Mouse (Mus musculus): Measurements from ENCODE around the gene Phox2a.

Phox2a gene

GRCm38 (mm10) chr7:101837606-101838471 lies 19.7 kb downstream of the Phox2a start, which contains the start of gene Inppl1:
Inppl1 (minus strand) TSS chr7:101838229.
- WGBS, result 2% methylated on average over 64 of the region's 64 CpGs

- 83% methylated on average over 6 of the region's 6 CpGs for WGBS
Observed at GRCm38 (mm10) chr7:101844186-101844585, 26.1 kb downstream of the Phox2a start.

GRCm38 (mm10) chr7:101847934-101848333 lies 29.8 kb downstream of the Phox2a start:
- 94% methylated on average over 1 of the region's 1 CpGs for WGBS

DNA sequence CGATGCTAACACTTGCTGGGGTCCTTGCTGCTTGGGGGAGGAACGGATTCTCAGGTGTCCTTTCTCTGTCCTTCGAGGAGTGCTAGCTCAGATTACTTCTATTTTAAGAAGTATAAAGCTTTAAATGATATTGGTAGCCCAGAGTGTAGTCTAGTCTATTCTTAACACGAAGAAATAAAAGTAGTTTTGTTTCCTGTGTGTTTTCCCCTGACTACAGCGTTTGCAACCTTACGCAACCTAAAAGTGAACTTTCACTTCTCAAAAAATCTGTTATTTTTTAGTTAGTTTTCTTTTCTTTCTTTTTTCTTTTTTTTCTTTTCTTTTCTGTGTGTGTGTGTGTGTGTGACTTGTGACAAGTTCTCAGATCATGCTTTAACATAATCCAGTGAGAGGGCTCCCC lies 33.6 kb downstream of the Phox2a start:
- WGBS, result 80% methylated on average over 6 of the region's 6 CpGs

DNA sequence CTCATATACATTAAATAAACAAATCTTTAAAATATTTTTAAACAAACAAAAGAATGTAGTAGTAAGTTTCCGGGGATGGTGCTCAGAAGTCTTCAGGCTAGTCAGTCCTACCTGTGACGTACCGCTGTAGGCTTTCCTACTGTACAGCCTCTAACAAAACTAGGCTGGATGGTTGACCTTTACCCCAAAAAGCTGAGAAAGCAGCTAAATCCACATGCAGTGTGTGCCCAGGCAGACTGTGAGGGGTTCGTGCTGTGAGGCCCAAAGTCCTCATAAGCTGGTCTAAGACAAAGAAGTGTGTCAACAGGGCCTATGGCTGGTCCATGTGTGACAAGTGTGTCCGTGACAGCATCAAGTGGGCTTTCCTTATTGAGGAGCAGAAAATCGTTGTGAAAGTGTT lies 34.7 kb downstream of the Phox2a start:
- 90% methylated on average over 6 of the region's 6 CpGs for WGBS

- WGBS, result 75% methylated on average over 2 of the region's 2 CpGs
Observed at GRCm38 (mm10) chr7:101853816-101854215, 35.7 kb downstream of the Phox2a start.

GRCm38 (mm10) chr7:101857094-101857493 lies 39.0 kb downstream of the Phox2a start, which contains the start of gene Folr2:
Folr2 (minus strand) TSS chr7:101857194.
- WGBS, result 94% methylated on average over 4 of the region's 4 CpGs

- 73% methylated on average over 9 of the region's 9 CpGs for WGBS
Observed at GRCm38 (mm10) chr7:101858362-101858761, 40.2 kb downstream of the Phox2a start.

- WGBS, result 93% methylated on average over 3 of the region's 3 CpGs
Observed at GRCm38 (mm10) chr7:101862291-101862690, 44.2 kb downstream of the Phox2a start.

DNA sequence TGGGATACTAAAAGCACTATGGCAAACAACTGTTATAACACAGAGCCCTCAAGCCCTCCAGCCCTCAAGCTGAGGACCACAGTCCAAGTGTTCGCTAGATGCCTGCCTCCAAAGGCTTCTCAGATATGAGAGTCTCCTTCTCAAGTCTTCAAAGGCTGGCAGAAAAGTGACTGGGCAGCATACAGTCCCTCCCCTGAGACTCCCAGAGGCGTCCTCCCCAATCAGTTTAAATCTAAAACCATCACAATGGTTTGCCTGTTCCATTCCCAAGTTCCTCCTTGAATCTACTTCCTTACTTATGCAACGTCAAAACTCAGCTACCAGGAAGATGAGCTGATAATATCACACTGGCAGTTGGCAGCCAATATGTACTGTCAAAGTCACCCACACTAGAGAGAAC lies 45.3 kb downstream of the Phox2a start, which contains the start of gene Anapc15:
TSS of gene Anapc15 (plus strand) at position 301 of the 400 bp plus-strand sequence.
- WGBS, result 74% methylated on average over 3 of the region's 3 CpGs

GRCm38 (mm10) chr7:101866491-101867265 lies 48.6 kb downstream of the Phox2a start:
- 86% methylated on average over 11 of the region's 11 CpGs for WGBS

- 94% methylated on average over 4 of the region's 4 CpGs for WGBS
Observed at GRCm38 (mm10) chr7:101867482-101867881, 49.4 kb downstream of the Phox2a start.

DNA sequence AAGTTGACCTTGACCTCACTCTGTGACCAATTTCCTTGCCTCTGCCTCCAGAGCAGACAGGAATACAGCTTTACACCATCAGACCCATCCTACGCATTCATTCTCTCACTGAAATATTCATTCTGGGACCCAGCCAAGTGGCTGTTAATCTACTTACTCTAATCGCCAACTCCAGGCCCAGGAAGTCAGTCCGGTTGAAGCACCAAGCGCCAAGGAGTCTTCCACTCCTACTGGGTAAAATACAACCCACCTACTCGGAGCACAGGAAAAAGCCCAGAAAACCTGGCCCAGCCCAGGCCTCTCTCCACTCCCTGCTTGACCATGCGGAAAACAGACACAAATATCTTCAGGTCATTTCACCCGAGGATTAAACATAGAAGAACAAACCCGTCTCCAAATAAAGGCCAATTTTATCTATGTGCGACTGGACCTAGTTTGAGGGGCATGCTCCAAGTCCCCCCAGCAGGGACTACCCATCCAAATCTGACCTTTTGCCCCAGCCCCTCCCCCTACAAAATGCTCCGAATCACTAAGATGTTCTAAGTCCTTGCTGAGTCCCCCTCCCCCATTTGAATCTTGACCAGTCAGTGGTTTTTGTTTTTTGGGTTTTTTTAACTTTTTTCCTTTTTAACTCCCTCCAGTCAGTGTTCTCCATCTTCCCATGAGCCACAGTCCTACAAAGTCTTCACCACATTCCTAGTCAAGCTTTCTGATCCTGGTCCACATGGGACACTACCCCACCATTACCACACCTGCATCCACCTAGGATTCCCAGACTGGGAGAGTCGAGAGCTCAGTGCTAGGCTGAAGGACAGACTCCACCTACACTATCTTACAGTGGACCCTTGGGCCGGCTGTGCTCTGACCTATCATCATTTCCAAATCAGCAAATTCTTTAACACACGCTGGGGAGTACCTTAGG lies 50.4 kb downstream of the Phox2a start:
- 73% methylated on average over 13 of the region's 13 CpGs for WGBS

GRCm38 (mm10) chr7:101869163-101869500 lies 51.0 kb downstream of the Phox2a start:
- WGBS, result 73% methylated on average over 7 of the region's 7 CpGs

DNA sequence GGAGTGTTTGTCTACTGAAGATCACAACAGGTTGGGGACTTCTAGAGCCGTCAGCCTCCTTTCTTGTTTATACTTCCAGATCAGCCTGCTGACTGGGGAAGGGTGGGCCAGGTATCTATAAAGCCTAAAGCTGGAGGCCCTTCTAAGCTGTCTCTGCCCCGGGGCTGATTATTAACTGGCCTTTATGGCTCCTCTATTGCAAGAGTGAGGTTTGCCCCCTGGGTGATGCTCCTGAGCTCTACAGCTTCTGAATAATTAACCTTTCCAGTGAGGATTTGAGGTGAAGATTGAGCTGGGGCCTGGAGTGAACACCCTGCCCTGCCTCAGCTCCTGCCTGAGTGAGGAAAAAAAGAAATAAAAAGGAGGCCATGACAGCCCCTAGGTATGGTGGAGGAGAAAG lies 52.5 kb downstream of the Phox2a start, which contains the start of gene Folr1:
TSS of gene Folr1 (minus strand) at position 160 of the 400 bp plus-strand sequence.
- 85% methylated on average over 2 of the region's 2 CpGs for WGBS

GRCm38 (mm10) chr7:101871296-101871695 lies 53.2 kb downstream of the Phox2a start:
- 76% methylated on average over 3 of the region's 3 CpGs for WGBS
